Mouse (Mus musculus) ES-E14 (cell line): Measurements from ENCODE around the gene Gle1.

Experiments used
- CHD2 ChIP-seq: IDR thresholded peaks from 2 replicates; pipeline ENCODE4 v1.6.1; 2014; ENCODE audit warnings: mild to moderate bottlenecking, low read depth, low read length, inconsistent platforms
- HCFC1 ChIP-seq: IDR thresholded peaks from 2 replicates; pipeline ENCODE4 v1.6.1; 2012; ENCODE audit warnings: low read length, inconsistent platforms, borderline replicate concordance; ENCODE audit not compliant: insufficient read depth
- MAFK ChIP-seq: IDR thresholded peaks from 2 replicates; pipeline ENCODE4 v1.6.1; 2014; ENCODE audit warnings: mild to moderate bottlenecking, low read depth, low read length, inconsistent platforms; ENCODE audit not compliant: insufficient read depth
- ZC3H11A ChIP-seq: IDR thresholded peaks from 2 replicates; pipeline ENCODE4 v1.6.1; 2012; ENCODE audit warnings: low read depth, mild to moderate bottlenecking, inconsistent platforms, low read length, borderline replicate concordance
- ZNF384 ChIP-seq: IDR thresholded peaks from 2 replicates; pipeline ENCODE4 v1.6.1; 2012; ENCODE audit warnings: low read depth, low read length, inconsistent platforms

GRCm38 (mm10) chr2:29910042-29910441 lies 25.2 kb upstream of the Gle1 start:
- TF ChIP-seq ZC3H11A, result no peak
- no peak for TF ChIP-seq HCFC1
- no peak for TF ChIP-seq CHD2
- no peak for TF ChIP-seq MAFK
- no peak for TF ChIP-seq ZNF384
